Mouse (Mus musculus) heart, postnatal 36 days (tissue): ENCODE measurements at regions not wholly inside any gene's neighbourhood (a gene's known extent, or its start where the extent isn't known, plus 50 kb on each side); places are given as distances from the start of the nearest gene placed in this dataset.

Experiments
- DNase-seq, 2 experiments: peaks; one replicate each; pipeline ENCODE4 v3.0.0; 2021 to 2022
- intact Hi-C: fragments of 180-260 bp; cut with DNase I; formaldehyde crosslinking; loops from one replicate; pipeline ENCODE4 v1.15.1; 2025

DNA sequence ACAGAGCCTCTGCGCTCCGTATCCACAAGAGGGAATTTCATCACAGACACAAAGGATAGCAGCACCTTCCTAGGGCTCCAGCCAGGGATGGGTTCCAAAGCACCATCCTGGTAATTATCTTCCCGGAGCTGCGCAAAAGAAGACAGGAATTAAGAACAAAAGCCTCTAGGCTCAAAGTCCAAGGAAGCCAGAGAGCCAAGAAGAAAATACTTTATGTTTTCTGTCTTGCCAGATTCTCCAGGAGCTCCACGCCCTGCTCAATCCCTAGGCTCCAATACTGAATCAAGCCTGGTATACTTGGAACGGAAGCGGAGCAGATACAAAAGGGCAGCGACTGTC is 54.4 kb downstream of the Irf2bpl start:
- intact Hi-C loops = no loop called here
- no peak for DNase-seq

DNA sequence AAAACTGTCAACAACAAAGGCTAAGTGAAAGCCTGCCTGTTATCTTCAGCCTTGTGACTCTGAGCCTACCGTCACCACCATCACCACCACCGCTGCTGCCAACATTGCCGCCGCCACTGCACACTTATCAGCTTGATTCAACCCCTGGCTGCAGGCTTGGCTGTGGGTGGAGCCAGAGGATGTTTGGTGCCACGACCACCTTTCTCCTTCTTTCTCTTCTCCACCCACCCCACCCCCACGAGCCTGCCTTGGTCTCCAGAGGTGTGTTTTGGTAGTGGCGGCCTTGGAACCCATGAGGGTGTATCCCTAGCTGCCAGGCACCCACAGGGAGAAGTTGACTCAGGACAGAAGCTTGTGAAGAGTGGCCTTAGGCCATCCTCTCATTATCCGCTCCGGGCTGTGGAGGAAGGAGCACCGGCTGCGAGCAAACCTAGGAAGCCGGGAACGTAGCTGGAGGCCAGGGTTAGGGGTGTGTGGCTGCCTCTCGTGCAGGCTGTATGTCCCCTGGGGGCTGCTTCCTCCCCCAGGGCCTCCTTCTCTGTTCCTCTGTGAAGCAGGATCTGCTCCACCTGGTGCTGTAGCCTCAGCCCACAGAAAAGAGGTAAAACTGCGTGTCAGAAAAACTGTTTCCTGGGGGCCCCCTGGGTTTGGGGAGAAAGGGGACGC is 54.9 kb downstream of the Irf2bpl start:
- peak in 1 of 2 experiments; percentile 52 for DNase-seq

DNA sequence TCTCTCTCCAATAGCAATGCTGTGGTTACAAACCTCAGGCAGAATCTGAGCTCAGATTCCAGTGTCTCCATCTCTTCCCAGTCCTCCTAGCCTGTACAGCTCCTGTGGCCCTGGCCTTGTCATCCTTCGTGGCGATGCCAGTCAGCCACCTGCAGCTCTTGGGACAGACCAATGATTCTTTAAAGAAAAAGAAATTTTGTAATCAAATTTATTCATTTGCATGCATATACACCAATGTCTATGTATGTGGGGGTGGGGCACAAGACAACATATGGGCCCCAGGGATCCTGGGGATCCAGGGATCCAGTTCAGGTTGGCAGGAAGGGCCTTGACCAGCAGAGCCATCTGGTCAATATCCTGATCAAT is 57.4 kb downstream of the Irf2bpl start:
- intact Hi-C loops = no loop called here
- DNase-seq = no peak

More for the DNA sequence above, 54.9 kb downstream of the Irf2bpl start:
- intact Hi-C loops = no loop called here

DNA sequence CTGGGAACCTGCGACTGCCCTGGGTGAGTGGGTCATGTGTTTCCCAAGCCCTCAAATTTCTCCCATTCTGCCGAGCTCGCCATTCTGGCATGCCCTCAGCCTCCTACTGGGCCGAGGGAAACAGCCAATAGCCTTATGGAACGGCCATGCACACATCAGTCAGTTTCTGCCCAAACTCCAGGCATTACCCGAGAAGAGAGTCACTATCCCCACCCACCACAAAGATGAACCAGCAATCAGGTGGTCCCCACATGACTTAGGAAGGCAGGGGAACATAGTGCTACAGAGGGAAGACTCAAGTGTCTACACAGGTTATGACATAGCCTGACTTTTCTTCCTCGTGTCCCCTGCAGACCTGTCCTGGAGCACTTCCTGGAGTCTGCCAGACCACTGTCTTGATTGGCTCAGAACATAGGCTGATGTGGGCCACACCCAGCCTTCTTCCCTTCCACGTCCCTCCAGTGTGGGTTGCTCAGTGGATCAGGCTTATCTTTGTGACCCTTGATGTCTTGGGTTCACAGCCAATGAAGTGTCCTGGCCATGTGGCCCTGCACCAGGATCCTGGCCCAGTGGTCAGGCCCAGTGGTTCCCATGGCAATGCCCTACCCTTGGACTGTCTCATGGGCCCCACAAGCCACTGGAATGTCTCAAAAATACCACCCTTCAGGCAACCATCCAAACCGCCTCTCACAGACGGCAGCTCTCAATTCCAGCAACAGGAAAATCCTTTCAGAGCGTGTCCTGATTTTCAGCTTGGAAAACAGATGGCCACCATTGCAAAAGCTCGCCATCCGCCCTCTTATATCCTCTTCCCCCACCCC is 58.0 kb downstream of the Irf2bpl start:
- intact Hi-C loops = no loop called here
- peak in 1 of 2 experiments; percentile 46 for DNase-seq

DNA sequence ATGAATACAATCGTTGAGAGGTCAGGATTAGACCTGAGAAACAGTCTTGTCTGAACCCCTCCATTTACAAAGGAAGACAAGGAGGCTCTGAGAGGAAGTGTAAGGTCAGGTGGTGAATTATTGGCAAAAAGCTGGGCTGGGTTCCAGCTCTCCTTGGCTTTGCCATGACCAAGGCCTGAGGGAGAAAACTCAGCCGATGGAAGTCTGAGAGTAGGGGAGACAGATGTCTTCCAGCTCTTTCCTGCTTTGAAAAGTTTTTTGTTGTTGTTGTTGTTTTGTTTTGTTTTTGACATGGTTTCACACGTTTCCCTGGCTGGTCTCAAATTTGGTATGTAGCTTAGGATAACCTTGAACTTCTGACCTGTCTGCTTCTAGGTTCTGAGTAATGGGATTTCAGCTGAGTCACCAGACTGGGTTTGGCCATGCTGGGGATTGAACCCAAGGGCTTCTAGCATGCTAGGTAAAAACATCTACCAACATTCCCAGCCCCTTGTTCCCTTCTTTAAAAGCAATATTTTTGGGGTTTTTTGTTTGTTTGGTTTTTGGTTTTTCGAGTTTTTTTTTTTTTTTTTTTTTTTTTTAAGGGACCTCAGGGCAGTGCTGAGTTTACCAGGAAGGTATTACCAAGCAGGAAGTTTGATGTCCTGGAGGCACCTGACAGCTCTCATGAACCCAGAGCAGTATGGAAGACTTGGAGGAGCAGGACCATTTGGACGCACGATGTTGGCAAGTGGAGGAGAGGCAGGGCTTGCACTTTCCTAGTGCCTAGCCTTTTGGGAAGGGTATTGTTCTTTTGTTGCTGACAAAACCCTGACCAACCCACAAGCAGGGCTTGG is 58.8 kb downstream of the Irf2bpl start:
- DNase-seq = no peak
- intact Hi-C loops = loop anchor here (2.0 kb wide), 1 partner anchor 69 kb away; no protein-coding TSS in a partner anchor

DNA sequence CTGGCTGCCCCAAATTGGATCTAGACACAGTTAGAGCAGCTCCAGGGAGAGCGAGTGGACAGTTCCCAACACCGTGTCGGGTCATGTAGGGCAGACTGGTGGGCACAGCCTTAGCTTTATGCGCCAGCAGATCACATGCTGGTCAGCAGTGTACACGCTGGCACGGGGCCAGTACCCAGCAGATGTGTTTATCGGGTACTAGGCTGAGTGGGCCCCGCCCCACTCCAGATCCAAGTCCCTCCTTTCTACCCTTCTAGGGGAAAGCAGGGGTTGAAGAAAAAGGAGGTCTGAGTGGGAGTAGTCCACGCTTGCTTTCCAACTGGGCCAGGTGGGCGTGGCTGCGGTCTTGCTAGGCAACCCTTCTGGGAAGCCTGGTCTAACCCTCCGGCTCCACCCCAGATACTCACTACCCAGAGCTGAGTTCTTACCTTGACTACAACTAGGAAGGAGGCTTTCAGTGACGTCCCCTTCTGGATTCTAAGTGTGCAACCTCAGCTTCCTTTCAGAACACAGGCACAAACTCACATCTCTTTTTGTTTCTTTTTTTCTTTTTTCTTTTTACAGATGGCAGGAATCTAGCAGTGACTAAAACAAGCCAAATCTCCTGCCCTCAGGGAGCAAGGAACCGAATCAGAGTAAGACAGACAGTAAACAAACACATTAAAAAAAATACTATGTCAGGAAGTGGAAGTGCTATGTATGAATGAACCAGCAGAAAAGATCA is 59.6 kb downstream of the Irf2bpl start:
- intact Hi-C loops = loop anchor here (2.0 kb wide), 1 partner anchor 70 kb away; no protein-coding TSS in a partner anchor

DNA sequence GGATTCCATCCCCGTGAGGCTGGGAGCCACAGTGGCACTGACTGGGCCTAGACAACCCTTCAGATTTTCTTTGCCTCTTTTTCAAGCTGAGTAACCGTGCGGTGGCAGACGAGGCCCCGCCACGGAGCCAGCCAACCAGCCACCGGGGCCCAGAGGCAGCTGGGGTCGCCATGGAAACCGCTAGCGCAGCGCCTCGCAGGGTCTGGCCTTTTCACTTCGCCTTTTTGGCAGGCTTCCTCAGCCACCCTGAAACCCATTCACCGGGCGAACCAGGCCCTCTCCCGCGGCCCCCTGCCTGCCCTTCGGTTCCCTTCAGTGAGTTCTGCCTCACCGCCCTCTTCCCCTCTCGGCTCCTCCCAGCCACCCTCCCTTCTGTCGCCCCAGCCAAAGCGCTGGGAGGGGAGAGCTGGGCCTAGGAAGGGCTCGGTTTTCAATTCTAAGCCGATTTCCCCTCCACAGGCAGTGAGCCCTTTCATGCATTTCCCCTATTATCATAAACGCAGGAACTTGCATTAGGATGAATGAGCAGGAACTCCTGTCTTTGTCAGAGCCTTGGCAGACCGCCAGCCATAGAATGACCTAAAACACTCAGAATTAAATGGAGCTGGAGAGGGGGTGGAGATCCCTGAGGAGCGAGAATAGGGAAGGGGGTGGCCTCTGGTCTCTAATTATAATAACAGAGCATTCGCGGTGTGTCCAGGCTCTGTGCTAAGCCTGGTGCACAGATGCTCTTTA is 60.6 kb downstream of the Irf2bpl start:
- intact Hi-C loops = loop anchor here (2.0 kb wide), 1 partner anchor 71 kb away; no protein-coding TSS in a partner anchor
- DNase-seq = peak; percentile 86 to 89

More for the DNA sequence above, 59.6 kb downstream of the Irf2bpl start:
- DNase-seq = peak; percentile 85 to 90

DNA sequence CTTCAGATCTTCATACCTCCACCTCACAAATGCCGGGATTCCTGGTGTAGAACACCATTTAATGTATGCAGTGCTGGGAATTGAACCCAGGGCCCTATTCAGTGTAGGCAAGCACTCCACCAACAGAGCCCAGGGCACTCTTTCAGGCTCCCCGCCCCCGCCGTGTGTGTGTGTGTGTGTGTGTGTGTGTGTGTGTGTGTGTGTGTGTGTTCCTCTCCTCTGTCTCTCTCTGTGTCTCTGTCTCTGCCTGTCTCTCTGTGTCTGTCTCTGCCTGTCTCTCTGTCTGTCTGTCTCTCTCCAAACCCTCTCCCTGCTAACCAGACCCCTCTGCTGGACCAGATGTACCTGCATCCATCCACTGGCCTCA is 61.1 kb downstream of the Irf2bpl start:
- intact Hi-C loops = no loop called here
- DNase-seq = no peak

DNA sequence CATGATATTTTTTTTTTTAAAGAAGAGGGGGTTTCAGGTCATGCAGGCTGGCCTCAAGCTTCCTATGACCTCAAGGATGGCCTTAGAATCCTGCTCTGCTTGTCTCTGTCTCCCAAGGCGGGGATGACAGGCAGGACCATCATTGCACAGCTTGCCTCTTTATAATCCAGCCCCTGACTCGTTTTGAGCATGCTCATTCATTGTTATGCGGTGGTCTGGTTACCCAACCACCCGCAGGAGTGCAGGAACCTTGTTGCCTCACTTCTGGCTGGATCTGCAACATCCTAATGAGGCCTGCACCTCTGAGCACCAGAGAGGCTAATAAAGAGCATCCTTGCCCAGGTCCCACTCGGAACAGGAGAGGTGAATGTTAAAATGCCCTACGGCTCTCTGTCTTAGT is 63.4 kb downstream of the Irf2bpl start:
- DNase-seq = no peak
- intact Hi-C loops = no loop called here

DNA sequence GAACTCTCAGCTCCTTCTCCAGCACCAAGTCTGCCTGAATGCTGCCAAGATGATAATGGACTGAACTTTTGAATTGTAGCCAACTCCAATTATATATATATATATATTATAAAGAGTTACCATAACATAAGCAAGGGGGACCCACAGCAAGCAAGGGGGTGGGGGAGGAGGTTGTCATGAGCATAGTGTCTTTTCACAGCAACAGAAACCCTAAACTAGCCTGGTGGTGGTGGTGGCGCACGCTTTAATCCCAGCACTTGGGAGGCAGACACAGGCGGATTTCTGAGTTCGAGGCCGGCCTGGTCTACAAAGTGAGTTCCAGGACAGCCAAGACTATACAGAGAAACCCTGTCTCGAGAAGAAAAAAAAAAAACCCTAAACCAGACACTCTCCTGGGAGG is 65.0 kb downstream of the Irf2bpl start:
- intact Hi-C loops = no loop called here
- no peak for DNase-seq

DNA sequence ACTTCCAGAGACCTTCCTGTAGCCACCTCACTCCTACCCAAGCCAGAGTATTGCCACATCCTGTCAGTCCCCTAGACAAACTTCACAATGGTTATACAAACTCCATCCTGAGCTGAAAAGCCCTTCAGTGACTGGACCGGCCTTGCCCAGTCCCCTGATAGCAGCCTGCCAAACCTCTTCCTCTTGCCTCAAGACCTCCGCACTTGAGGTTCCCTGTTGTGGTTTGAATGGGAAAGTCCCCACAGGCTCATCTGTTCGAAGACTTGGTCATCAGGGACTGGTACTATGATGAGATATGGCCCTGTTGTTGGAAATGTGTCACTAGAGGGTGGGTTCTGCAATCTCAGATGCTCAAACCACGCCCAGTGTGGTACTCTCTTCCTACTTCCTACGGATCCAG is 65.4 kb downstream of the Irf2bpl start:
- intact Hi-C loops = no loop called here
- DNase-seq = no peak

DNA sequence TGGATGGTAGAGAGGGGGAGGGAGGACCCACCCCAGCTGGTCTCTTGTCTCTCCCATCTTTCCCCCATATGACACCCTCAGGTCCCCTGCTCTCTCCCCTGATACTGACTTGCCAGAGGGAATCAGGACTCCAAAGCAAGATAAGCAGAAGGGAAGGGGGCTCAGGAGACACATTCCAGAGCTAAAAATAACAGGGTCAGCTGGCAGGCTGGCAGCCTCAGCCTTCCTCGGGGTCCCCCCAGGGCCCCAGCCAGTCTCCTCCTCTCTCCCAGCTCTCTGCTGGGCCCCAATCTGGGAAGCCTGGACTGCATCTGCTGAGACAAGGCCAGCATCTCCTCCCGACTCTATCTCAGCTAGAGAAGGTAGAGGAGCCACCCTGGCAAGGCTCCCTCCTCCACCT is 66.4 kb downstream of the Irf2bpl start:
- DNase-seq = no peak
- intact Hi-C loops = no loop called here

DNA sequence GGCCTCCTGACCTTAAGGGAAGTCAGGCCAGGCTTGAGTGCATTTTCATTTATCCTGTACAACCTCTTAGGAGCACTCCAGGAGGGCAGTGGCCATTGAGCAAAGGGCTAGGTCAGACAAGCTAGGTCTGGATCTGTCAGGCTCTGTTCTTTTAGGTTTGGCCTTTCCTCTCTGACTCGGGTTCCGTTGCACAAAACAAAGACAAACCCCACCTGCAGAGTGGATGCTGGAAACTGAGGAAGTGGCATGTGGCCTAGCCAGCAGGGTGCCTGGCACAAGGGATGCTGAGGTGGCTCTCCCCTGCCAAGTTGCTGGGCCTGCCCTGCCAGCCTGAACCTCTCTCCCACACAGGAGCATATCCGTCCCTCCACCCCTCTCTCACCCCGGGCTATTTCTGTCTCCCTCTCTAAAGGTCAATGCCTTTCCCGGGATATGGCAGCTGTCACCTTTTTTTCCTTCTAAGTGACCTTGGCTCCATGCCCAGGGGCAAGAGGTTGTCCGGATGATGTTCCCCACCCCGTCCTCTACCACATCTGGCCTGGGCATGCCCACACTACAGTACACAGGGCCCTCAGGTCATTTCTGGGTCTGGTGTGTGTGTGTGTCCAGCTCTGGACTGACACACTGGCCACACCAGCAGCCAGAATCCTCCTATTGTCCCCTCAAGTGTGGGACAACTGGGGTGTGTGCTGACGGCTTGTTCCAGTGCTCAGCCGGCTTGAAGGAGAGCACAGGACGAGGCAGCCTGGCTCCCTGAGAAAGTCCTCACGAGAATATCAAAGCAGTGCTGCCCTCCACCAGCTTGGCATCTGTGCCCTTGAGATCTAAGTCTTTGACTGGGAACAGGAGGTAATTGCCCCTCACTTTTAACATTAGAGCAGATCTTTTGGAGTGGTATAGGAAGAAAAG is 67.6 kb downstream of the Irf2bpl start:
- peak; percentile 62 to 76 for DNase-seq
- intact Hi-C loops = loop anchor here (1.0 kb wide), 1 partner anchor 16 kb away; no protein-coding TSS in a partner anchor

DNA sequence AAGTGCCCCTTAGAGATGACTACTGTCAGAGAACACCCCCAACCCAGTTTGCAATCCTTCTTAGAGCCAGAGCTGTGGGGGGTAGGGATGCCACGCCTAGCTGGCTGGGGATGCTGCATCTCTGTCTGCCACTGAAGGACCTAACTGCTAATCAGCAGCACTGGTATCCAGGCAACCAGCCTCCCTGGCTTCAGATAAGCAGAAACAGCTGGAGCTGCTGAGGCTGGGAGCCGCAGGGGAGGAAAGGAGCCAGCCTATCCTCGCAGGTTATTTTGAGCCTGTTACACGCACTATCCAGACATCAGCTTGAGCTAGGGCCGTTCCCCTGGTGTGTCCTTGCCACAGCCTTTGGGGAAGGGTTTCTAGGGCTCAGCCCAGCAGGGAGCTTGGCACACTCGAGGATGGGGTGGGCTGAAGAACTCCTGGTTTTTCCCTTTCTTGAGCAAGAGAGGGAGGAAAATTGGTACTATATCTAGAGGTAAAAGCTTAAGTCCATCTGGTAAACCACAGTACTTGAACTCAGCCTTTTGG is 68.4 kb downstream of the Irf2bpl start:
- intact Hi-C loops = loop anchor here (1.0 kb wide), 1 partner anchor 15 kb away; no protein-coding TSS in a partner anchor
- DNase-seq = peak; percentile 58 to 69

DNA sequence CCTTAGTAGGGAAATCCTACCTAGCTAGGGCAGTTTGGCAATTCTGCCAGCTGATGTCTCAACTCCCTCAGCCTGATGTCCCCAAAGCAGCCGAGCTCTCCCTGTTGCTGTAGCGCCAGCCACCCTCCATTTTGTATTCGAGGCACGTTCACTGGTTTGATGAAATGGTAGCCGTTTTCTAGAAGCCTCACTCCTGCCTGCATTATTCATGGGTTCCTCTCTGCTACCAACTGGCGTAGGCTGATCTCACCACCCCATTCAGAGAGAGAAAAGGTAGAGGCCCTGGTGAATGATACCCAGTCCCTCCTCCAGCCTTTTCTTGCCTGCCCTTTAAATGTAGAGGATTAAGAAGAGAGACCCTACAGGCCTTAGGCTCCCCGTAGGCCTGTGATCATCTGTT is 69.9 kb downstream of the Irf2bpl start:
- no peak for DNase-seq
- intact Hi-C loops = no loop called here
